Mouse (Mus musculus) frontal cortex, adult 2 months (tissue): ENCODE measurements around the gene Gm20388. TPM values are rescaled to one million over a fixed set of nuclear protein-coding genes. Genes with fewer than 3 reads are reported as not detected.

Experiments used
- DNase-seq, 2 experiments: peaks; one replicate each; pipeline ENCODE4 v3.0.0; 2022; ENCODE audit warnings: low spot score in 1 of 2; ENCODE audit errors: extremely low spot score in 1 of 2
- polyA plus RNA-seq: library from polyadenylated mRNA; depleted of rRNA; stranded (reverse); fragments of >200 nt; gene quantifications from 2 replicates; pipeline ENCODE4 v1.2.3, GENCODE M21; 2012

Gene Gm20388
- polyA plus RNA-seq, 1 experiment, result 22.2 TPM

DNA sequence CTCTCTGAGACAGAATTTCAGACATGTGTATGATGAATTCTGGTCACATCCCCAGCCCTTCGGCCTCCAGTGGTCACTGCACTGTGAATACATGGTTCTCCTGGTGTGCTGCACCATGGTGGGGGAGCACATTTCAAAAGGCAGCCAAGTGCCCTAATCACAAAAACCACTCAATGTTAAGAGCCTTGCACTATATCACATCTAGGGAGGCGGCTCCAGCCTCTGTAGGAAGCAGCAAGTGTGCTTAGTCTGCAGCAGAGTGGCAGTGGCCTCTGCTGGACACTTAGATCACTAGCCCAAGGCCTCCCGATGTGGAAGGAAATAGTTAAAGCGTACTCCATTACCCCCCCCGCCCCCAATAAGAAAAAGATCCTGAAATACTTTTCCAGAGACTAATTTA lies 2988.4 kb downstream of the Gm20388 start:
- DNase-seq, result no peak

GRCm38 (mm10) chr8:122901476-122901875 lies 2990.8 kb downstream of the Gm20388 start:
- no peak for DNase-seq

- no peak for DNase-seq
Observed at GRCm38 (mm10) chr8:122901892-122902515, 2991.4 kb downstream of the Gm20388 start.

DNA sequence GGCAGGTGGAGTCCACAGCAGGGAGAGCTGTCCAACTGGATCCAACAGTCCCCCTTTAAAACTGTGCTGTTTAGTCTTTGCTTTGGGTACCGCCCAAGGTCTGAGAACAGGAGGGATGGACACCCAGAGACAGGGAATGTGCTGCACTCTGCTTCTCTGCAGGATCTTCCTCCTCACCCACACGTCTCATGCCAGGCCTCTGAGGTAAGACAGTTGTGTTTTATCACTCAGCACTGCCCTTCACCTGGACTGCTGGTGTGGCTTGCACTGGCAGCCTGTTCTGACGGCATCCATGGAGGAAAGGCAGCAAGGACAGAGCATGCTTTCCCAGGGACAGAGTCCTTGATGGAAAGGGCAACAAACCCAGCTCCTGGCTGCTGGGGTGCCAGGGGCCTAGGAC lies 2991.9 kb downstream of the Gm20388 start:
- DNase-seq, result no peak

- DNase-seq, result no peak
Observed at GRCm38 (mm10) chr8:122903002-122903401, 2992.4 kb downstream of the Gm20388 start.

DNA sequence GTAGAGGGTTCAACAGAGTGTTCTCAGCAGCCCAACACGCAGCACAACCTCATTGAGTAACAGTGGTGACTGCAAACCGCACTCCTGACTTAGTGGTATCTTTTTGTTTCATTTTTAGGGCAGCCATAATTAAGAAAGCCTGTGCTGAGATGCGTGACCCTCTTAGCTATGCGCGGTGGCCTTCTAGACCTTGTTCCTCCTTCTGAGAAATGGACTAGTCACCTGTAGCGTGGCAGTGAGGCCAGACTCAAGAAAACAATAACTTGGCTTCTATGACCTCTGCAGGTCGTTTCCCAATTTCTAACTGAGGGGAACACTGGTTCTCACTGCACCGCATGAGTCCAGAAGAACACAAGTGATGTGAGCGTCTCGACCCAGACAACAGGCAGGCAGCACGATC lies 2993.9 kb downstream of the Gm20388 start:
- DNase-seq, result no peak

DNA sequence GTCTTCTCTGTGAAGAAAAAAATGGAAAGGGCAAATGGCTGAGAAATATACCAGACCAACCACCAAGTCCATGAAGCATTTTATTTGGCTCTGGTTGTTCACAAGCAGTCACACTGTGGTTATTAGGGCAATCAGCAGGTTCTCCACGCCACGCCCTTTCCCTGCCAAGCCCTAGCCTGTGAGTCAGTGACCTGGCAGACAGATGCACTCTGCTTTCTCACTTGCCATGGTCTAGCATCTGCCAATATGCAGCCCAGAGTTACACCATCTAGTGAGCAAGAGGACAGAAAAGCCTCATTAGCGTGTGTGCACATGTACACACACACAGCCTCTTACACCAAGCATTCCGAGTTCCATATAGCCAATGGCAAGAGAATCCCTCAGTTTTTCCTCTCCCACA lies 2994.7 kb downstream of the Gm20388 start:
- DNase-seq, result no peak

- DNase-seq, result peak; percentile 86 to 96
Observed at GRCm38 (mm10) chr8:122906463-122907021, 2995.9 kb downstream of the Gm20388 start.

DNA sequence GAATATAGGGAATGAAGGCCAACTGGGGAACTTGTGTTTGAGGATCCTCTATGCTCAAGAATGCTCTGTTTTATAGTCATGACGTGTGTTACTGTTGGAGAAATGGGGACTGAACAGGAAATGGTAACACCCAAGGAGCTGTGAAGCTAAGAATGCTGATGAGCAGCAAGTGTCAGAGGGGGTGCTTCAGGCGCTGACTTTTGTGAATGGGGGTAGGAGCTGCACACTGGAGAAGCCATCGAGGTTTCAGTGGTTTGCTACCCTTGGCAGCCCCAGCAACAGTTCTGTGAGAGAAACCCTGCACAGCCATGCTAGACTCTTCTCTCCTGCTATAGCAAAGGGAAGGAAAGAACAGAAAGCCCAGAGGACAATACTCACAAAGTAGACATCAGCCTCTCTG lies 3001.5 kb downstream of the Gm20388 start:
- DNase-seq, result no peak

DNA sequence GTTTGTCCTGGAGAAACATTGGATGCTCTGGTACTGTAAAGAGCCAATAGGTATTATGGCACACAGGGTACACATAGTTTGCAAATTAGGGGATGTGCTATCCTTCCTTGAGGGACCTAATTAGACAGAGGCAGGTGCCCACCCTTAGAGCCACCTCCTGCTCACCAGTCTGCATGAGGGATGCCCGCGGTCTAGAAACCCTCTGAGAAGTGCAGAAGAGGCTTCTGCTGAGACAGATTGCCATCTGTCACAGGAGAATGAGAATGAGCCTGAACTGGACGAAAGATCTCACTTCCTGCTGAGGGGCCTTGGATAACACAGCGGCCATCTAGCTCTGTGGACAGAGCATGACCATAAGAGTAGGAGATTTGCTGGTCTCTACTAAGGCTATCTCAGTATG lies 3002.2 kb downstream of the Gm20388 start:
- no peak for DNase-seq

- DNase-seq, result no peak
Observed at GRCm38 (mm10) chr8:122916766-122917165, 3006.1 kb downstream of the Gm20388 start.

DNA sequence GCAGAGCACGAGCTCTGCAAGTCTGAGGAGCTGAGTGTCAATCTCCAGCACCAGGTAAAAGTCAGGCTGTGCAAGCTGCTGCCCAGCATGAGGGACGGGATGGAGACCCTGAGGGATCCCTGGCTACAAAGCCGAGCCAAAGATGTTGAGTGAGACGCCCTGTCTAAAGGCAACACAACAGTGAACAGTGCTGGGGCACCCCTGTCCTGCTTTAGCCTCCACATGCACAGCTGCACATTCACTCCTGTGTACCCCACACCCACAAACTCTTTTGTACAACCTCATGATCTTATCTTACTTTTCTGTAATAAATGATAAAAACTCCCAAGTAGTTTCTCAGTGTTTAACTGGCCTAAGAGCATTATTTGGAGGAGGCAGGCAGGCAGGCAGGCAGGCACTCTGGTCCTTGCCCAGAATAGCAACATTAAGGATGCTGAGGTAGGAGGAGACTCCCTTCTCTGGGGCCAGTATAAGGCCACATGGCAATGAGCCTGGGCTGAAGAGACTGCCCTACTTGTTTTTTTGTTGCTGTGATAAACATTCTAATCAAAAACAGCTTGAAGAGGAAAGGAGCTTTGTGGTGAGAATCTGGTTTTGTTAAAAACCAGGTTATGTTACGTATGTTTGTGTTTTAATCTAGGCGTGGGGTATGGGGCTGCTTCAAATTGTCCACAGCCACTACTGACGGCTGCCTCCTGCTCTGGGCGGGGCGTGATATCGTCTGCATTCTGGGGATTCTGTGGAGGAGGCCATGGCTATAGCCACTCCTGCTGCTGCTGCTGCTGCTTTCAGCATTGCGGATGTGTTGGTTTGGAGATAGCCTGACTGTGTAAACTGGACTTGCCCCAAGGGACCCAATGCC lies 3007.1 kb downstream of the Gm20388 start:
- DNase-seq, result peak in 1 of 2 experiments; percentile 57

GRCm38 (mm10) chr8:122918438-122919107 lies 3007.9 kb downstream of the Gm20388 start:
- DNase-seq, result no peak

DNA sequence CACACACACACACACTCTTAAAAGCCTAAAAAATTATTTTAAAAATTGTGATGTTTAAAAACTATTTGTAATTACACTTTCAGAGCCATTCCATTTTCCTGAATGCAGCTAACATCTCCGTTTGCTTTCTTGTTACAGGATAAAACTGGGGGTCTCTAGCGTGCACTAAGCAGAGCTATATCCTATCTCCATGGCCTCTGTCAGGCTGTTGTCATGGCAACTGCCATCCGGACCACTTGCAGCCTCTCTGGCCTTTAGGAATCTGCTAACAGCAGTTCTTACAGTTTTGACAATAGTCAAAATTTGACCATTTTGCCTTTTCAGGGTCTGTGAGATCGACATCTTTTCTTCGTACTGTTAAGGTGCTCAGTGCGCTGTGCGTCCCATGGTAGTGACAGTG lies 3010.2 kb downstream of the Gm20388 start:
- no peak for DNase-seq

- DNase-seq, result no peak
Observed at GRCm38 (mm10) chr8:122922945-122923344, 3012.3 kb downstream of the Gm20388 start.

- no peak for DNase-seq
Observed at GRCm38 (mm10) chr8:122923431-122924090, 3012.9 kb downstream of the Gm20388 start.

- DNase-seq, result no peak
Observed at GRCm38 (mm10) chr8:122924091-122924490, 3013.4 kb downstream of the Gm20388 start.

DNA sequence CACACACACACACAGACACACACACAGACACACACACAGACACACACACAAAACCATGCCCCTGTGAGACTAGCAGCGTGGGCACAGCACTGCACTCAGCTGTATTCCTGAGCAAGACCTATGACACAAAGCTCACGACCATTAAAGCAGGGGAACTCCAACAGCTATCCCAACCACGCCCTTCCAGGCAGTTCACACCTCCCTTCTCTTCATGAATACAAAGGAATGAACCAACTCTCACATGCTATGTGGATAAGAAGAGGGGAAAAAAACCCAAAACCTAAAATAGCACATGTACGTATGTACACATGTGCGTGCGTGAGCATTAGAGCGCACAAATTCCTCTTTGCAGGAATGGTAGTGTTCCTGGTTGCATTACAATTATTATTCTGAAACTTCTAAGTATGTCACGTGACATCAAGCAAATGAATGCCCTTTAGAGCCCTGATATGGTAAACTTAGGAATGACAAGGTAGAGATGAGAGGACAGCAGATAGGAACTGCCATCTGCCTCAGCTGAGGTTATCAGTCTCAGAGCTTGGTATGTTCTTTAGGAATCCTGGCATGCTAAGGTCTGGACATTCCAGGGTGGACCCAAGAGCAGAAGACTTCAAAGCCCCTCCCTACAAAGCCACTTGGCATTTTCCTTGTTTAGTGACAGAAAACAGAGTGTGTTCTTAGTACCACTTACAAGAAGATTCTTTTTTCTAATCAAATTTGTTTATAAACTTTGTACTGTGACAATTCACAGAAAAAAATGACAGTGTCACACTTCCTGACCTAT lies 3015.5 kb downstream of the Gm20388 start:
- no peak for DNase-seq

DNA sequence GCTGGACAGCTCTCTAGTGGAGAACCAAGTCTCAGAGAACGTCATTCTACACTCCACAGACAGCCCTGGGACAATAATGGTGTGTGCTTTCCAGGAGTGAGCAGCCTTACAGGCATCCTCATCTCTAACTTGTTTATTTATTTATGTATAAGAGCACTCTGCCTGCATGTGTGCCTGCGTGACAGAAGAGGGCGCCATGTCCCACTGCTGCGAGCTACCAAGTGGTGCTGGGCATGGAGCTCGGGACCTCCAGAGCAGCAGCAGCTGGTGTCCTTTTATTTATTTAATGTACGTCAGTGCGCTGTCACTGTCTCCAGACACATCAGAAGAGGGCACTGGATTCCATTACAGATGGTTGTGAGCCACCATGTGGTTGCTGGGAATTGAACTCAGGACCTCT lies 3016.1 kb downstream of the Gm20388 start:
- no peak for DNase-seq

DNA sequence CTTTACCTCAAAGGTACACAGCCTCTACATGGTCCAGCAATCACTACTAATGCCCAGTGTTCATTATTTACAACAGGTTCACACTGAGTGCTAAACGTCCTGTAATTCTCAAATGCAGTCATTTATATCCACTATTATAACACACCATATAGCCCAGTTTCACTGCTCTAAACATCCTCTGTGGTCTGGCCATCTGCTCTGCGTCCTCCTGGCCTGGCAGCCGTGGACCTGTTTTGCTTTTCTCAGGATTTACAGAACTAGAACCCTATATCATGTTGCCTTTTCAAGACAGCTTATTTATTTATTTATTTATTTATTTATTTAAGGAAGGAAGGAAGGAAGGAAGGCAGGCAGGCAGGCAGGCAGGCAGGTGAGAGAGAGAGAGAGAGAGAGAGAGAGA lies 3017.2 kb downstream of the Gm20388 start:
- no peak for DNase-seq
